Mouse (Mus musculus): ENCODE data around the gene Gigyf2.
A peak's percentile ranks its signal among the peaks of the same experiment; 100 is the strongest.

Gene Gigyf2

DNA sequence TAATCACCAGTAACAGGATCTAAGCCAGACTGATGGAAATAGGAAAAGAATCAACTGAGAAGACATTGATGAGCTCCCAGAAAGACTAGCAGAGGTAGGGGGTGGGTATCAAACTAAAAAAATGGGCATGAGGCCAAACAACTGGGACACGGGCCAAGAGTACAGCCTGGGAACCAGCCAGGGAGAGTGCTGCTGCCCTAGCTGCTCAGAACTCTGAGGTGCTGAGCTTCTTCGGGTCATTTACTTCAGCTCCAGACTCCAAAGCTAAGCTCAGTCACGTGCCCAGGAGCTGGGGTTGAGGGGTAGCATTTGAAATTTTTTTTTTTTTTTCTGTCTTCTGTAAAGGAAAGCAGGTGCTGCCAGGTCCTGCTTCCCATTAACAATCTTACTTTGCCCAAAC is 10.1 kb upstream of the Gigyf2 start:
- DNase-seq (ENCODE audit: low read depth, low spot score): peak; percentile 13

DNA sequence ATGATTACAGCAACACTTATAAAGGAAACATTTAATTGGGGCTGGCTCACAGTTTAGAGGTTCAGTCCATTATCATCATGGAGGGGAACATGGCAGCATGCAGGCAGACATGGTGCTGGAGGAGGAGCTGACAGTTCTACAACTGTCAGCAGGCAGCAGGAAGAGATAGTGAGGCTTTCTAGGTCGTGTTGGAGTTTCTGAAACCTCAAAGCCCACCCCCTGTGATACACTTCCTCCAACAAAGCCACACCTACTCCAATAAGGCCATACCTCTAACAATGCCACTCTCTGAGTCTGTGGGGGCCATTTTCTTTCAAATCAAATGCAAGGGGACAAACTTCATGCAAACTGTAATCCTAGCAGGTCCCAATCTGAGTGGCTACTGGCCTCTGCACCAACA is 5.7 kb upstream of the Gigyf2 start:
- no peak for DNase-seq (ENCODE audit: low read depth, low spot score)

DNA sequence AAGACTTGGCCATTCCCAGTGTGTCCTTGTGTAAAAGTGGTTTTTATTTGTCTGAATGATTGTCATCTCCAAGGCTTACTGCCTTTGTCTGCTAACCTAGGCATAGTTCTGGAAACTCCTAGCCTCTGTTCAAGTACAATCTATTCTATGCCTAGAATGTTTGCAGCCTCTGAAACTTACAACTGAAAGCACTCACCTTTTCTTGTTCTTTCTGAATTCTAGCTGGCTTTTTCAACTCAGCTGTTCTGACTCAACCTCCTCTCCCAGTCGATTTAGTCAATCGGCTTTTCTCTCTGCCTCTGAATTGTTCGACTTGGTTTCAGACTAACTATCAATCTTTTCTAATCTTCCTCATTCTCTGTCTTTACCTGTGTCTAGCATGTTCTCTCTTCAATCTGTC is 4.0 kb upstream of the Gigyf2 start:
- DNase-seq (ENCODE audit: low read depth, low spot score): no peak

DNA sequence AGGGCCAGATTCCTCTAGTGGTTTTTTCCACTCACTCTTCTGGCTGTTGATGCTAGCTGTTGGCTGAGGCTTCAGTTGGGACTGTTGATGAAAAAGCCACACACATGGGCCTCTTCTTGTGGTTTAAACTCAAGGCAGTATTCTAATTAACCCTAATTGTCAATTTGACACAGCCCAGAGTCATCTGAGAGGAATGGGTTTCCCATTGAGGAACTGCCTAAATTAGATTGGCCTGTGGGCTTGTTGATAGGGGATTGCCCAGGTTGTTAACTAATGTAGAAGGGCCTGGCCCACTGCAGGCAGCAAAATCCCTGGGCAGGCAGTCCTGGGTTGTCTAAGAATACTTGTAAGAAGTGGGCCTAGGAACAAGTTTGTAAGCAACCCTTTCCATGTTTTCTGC is 2.1 kb upstream of the Gigyf2 start:
- no peak for DNase-seq (ENCODE audit: low read depth, low spot score)

DNA sequence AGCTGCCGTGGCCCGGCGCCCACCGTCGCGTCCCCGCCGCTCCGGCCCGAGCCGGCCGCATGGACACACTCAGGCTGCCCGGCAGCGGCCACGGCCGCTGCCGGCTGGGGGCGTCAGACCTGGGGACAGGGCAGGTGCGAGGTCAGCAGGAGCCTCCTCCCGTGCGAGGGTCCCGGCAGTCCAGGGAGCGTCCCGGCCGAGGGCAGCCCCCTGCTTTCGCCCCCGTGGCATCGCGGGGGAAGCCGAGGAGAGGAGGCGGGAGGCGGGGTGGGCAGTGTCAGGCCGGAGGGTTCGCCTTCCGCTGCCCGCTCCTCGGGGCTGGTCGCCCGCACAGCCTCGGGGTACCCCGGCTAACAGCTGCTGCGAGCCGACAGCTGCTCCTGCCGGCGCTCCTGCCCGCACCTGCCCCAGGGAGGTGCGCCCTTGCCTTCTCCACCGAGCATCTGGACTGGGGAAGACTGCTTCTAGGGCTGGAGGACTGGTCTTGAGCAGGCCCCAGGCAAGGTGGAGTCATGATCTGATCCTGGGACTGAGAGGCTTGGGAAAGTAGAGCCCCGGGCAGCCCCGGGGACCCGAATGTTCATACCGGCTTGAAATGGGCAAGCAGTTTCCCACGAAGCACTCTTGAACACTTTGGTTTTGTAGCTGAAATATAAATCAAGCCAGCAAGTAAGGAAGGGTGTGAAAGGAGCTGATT is 515 bp downstream of the Gigyf2 start:
- peak; percentile 36 for DNase-seq (ENCODE audit: low read depth, low spot score)

DNA sequence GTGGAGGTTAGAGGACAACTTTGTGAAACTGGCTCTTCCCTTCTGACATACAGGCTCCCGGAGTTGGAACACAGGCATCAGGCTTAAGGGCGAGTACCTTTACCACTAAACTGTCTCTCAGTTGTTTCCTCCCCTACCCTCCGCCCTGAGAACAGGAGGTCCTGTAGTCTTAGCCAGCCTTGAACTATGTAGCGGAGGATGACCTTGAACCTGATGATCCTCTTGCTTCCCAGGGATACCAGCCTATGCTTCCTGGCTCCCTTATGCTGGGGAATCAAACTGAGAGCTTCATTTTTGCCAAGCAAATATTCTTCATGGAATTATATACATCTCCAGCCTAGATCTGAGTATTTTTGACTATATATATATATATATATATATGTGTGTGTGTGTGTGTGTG is 5.0 kb downstream of the Gigyf2 start:
- no peak for DNase-seq (ENCODE audit: low read depth, low spot score)

DNA sequence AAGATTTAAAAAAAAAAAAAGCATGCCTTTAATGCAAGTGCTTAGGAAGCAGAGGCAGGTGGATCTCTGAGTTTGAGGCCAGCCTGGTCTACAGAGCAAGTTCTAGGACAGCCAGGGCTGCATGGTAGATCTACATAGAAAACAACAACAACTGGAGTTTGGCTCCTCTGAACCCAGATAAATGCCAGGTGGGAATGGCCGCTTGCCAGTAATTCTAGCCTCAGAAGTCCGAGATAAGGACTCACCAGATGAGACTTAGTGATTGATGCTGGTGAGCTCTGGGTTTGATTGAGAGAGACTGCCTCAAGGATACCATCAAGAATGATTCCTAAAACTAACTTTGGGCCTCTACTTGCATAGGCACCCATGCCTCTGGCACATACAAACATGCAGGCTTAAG is 23.8 kb downstream of the Gigyf2 start:
- peak; percentile 7 for DNase-seq (ENCODE audit: low read depth, low spot score)

DNA sequence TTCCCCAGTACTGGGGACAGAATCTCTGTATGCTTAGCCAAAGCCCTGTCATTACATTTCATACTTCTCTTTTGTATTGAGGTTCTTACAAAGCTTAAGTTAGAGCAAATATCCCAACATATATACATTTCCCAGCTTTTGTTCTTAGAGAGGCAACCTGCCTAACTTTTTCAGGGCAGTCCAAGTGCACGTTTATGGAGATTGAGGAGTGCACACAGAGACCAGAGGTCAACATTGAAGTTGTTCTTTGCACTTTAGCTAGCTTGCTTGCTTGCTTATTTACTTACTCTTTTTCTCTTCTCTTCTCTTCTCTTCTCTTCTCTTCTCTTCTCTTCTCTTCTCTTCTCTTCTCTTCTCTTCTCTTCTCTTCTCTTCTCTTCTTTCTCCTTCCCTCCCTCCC is 33.5 kb downstream of the Gigyf2 start:
- DNase-seq (ENCODE audit: low read depth, low spot score): no peak

DNA sequence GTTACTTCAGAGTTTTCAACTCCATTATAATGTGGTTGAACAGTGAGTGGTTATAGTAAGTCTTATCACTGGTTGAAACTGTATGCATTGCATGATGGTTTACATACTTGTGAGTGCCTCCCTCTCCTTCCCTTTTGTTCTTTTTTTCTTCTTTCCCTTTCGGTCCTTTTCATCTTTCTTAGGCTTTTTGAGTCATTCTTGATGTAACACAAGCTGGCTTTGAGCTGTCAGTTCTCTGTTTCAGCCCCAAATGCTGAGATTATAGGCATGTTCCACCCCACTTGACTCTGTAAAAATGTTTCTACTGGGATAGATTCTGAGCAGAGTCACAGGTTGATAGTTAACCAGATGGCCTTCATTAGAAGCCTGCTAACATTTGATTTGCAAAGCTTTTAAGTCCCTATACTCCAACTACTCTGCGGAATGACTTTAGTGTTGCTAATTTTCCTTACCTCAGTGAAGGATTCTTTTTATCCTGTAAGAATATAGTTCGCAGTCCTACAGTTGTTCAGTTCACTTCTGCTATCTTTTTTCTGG is 51.3 kb downstream of the Gigyf2 start:
- DNase-seq (ENCODE audit: low read depth, low spot score): no peak

DNA sequence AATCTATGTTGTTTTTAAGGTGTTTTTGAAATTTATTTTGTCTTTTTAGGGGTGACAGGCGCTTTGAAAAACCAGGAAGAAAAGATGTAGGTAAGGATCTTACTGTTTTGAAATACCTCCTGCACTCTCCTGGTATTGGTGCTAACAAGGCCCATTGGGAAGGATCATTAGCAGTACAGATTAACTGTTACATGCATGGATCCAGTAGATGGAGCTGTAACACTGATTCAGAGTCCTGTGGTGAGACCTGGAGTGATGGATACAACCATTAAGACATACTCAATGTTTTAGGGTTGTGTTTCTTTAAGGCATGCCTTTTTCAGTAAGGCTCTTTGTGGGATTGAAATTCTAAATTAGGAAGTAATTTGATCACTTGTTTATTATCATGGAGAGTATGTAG is 53.1 kb downstream of the Gigyf2 start:
- DNase-seq (ENCODE audit: low read depth, low spot score): peak; percentile 30

DNA sequence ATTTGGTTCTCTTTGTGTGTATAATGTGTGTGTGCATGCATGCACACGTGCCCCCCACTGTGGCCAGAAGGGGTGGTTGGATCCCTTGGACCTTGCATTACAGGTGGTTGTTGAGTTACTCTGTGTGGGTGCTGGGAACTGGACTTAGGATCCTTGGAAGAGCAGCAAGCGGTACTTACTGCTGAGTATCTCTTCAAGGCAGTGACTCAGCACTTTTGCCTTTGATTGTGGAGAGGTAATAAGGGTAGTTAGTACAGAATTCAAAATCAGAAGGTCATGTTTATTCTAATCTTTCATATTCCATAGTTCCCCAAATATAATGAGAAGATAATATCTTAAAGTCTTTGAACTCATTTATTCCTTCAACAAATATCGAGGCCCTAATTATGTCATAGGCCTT is 54.4 kb downstream of the Gigyf2 start:
- DNase-seq (ENCODE audit: low read depth, low spot score): no peak

DNA sequence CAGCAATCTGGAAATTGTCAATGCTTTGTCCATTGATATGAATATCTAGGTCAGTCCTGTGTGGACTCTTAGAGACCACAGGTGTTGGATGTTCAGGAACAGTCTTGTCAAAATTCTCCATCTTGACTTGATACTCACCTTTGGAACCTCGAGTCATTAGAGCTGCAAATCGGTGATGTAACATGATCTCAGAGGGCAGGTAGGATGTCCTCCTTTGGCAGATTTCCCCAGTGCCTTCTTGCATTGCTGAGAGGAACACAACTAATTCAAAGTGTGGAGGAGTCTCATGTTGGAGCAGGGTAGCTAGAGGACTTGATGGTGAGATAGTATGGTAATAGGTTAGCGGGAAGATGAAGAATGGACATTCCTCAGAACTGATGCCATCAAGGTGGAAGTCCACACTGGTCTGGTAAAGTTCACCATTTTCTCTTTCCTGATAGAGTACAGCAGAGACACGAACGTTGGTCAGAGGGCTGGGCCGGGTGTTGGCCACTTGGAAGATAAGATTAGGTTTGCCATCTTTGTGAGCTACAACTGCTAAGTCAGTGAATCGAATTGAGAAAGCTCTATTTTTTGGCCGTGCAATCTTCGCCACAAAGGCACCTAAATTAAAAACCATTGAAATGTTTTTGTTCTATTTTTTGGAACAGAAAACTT is 59.8 kb downstream of the Gigyf2 start:
- no peak for DNase-seq (ENCODE audit: low read depth, low spot score)

DNA sequence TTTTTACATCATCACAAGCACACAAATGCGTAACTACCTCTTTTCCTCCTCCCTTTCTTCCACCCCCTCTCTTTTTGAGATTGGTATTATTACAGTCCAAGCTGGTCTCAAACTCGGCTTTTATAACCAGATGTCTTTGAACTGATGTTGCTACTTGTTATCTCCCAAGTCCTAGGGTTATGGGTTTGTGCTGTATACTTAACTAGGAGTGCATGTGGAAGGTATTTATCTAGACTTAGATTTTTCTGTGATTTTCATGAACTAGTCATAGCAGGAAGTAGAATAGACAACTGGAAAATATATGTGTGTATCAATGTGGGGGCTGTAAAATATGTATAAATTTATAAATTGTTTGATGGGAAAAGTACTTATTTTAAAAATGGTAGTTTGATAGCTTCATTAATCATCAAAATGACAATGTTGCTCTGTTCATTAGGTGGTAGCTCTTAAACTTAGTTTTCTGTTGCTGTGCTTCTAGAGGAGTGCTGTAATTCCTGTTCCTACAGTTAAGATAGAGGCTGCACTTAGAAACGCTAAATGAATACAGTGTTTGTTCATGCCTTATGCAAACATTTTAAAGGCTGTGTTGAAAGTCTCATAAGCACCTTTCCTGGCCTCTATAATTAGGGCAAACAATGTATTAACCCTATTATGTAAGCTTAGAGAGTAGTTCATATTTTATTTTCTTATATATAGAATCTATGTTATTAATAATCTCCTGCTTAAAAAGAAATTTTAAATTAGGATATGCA is 66.8 kb downstream of the Gigyf2 start:
- no peak for DNase-seq (ENCODE audit: low read depth, low spot score)

DNA sequence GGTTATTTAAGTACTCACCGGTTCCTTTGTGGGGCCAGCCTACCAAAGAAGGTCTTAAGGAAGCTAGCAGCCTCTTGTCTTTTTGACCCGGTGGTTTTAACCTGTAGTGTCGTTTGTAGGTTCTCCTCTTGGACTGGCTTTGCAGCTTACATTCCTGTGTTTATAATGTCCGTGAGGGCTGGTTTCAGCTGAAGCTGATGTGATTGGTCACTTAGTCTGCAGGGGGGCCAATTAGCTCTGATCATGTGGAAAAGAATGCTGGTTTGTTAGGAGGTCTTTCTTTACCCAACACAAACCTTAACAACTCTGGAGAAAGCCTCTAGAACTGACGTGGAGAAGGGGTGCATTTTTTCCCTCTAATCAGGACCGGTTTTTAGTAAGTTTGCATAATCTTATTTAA is 67.8 kb downstream of the Gigyf2 start, which contains the start of gene Kcnj13:
TSS of gene Kcnj13 (minus strand) at position 136 of the 400 bp plus-strand sequence.
- no peak for DNase-seq (ENCODE audit: low read depth, low spot score)

DNA sequence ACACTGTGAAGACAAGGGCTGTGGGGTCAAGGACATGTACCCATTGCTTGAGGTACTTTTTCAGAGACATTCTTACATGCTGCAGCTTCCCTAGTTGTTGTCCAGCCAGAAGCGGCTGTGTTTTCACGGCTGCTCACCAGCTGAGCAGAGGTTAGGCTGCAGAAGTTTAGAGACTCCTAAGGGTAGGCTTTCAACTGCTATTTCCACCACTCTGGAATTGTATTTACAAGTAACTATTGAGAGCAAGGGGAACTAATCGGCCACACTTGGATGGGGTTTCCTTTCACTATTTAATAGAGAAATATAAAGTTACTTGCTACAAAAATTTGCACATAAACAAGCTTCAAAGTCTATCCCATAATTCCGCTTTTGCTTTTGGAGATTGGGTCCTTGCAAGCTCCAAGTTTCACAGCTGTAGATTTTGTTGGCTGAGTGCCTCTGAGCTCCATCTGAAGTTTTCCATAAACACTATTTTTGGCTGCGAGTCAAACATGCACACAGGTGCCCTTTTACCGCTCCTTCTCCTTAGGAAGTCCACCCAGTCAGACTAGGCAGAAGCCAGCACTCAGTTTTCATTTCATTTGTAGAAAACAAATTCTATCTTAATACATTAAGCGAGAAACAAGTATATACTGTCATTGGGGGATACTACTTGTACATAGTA is 70.3 kb downstream of the Gigyf2 start:
- peak; percentile 46 for DNase-seq (ENCODE audit: low read depth, low spot score)

DNA sequence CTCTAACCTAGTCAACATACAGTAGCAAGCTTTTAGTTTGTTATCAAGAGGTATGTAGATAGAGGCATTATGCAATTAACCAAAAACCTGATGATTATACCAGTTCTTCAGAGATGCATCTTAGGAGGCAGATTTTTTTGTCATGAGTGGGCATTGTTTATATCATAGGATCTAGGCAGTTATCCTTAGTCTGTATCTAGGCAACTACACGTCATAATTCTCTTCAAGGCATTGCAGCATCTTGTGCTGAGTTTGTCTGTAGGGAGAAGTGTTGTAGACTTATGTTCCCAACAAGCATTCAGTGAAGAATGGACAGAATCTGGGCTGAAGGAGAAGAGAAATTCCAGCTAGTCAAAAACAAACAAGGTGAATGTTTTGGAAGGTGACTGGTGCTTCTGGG is 77.9 kb downstream of the Gigyf2 start:
- peak; percentile 24 for DNase-seq (ENCODE audit: low read depth, low spot score)

DNA sequence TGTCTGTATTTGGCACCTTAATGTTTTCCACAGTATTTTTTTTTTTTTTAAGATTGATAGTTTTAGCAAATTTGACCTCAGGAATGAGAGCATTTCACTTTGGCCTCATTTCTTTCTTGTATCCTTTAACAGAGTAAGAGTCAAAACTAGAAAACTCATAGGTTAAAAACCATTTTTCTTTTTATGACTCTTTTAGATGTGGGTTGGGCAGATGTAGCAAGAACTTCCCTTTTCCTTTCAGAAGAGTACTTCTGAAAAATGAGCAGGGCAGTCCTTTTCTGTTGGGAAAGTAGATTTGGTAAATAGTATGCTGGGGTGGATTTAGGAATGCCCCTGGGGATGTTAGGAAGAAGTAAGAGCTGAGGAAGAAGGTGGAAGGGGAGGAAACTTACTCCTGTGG is 79.2 kb downstream of the Gigyf2 start:
- DNase-seq (ENCODE audit: low read depth, low spot score): no peak

DNA sequence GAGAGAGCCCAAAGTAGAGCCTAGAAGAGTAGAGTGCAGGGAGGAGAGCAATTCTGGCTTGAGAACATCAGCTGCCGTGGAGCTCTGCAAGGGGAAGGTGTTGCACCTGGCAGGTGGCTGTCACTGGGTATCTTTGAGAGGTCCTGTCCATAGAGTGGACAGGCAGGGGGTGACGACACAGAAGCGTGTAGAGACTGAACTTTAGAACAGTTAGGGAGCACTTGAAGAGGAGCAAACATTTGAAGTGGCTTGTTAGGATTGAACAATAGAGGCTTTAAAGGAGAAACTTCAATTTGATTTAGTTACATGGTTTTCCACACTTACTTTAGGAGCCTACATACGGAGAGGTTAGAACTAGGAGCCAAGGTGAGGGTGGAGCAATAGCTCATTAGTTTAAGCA is 82.6 kb downstream of the Gigyf2 start:
- DNase-seq (ENCODE audit: low read depth, low spot score): no peak

DNA sequence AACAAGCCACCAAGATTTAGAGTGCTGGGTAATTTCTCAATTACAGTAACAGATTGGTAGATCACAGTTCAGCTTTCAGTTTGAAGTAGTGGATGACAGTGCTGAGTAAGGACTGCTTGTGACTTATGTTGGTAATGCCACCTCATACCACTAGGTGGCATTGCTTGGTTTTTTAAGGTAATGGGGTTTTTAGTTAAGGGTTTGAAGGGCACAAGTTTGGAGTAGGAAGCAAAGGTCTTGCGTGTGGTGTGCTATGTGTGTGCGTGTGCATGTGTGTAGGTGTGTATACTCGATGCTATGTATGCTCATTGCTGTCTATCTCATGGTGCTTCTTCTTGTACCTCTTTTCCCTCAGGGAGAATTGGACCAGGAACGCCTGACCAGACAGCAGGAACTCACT is 91.9 kb downstream of the Gigyf2 start:
- DNase-seq (ENCODE audit: low read depth, low spot score): peak; percentile 80

DNA sequence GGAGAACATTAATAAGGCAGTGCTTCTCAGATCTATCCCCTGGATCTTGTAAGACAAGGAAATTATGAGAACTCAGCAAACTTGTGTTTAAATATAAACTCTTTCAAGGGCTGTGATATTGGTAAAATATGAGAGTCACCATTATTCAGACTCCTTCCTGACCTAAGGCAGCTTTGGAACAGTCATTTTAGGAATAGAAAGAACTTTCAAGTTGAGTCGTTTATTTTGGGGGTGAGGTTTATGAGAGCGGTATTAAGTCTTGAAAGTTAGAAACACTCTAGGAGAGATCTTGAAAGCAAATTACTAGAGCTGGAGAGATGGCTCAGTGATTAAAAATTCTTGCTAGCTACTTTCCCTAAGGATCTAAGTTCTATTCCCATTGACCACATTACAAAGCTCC is 108.3 kb downstream of the Gigyf2 start:
- no peak for DNase-seq (ENCODE audit: low read depth, low spot score)

DNA sequence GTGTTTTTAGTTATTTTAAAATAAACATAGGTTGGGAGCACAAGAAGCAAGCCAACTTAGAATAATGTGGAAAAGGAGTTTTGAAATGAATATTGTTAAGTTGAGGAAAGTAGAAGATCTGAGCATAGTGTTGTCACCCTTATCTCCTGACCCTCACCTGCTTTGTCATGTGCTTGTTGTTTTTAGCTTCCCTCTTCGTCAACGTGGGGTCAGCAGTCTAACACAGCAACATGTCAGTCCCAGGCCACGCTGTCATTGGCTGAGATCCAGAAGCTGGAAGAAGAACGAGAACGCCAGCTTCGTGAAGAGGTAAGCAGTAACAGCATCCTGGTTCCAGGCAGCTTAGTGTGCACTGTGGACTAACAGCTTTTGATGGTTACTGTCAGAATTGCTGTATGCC is 109.8 kb downstream of the Gigyf2 start:
- no peak for DNase-seq (ENCODE audit: low read depth, low spot score)

Measured in brain, adult 2 months (tissue).